Mouse (Mus musculus): Measurements from ENCODE around the gene Gm17509. TPM values are rescaled to one million over a fixed set of nuclear protein-coding genes. Genes with fewer than 3 reads are reported as not detected.
A peak's percentile ranks its signal among the peaks of the same experiment; 100 is the strongest.

Gm17509 gene
- polyA plus RNA-seq, 1 experiment from 2014 or later = not detected

GRCm38 (mm10) chr13:117202755-117203471, 18.0 kb downstream of the Gm17509 start:
- H3K27me3 ChIP-seq (replicated peaks; ENCODE audit: control insufficient read depth, insufficient read depth, low read length) = no peaks in the 10 kb centered on the region
- DNase-seq (ENCODE audit: low spot score) = peak; percentile 56
- H3K4me2 ChIP-seq (ENCODE audit: low read length) = no peak overlapping the region
- no peaks in the 10 kb centered on the region for H3K9me3 ChIP-seq (ENCODE audit: control insufficient read depth, low read length)
- WGBS = 45% methylated on average over 22 of the region's 22 CpGs
- no peaks in the 10 kb centered on the region for H3K4me1 ChIP-seq (replicated peaks; ENCODE audit: control insufficient read depth, insufficient read depth, low read length)
- peak; percentile 40; the same call in 1 of the 2 replicates for ATAC-seq (replicated peaks; ENCODE audit: low FRiP score, low TSS enrichment, low read depth)
- H3K9ac ChIP-seq (ENCODE audit: low read length) = no peak overlapping the region
- no peak overlapping the region for H3K4me3 ChIP-seq (ENCODE audit: low read depth, low read length)
- H3K36me3 ChIP-seq (ENCODE audit: control insufficient read depth, insufficient read depth, low read length) = no peaks in the 10 kb centered on the region
- no peak overlapping the region for H3K27ac ChIP-seq (ENCODE audit: low read depth)

DNA sequence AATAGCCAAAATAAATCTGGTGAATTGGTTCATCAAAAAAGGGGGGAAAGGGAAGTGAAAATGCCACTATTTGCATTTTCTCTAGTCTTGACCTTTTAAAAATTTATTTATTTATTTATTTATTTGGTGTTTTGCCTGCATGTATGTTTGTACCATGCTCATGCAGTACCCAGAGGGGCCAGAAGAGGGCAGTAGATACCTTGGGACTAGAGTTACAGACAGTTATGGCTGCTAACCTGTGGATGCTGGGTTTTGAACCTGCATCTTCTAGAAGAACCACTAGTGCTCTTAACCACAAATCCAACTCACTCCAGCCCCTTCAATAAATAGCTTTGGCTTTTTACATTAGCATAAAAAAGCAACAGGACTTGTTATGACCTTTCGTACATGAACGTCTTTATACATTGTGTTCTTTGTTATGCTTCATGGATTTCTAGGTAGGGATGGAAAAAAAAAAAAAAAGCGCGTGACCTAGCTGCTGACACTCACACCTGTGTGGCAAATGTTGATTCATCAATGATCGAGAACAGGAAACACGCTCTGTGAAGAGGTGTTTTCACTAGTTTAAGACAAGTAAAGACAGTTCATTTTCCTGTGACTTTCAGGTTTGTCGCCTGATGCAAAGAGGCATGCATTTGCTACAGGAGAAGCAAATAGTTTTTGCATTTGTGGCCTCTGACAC, 22.3 kb downstream of the Gm17509 start:
- WGBS = 89% methylated on average over 7 of the region's 7 CpGs

DNA sequence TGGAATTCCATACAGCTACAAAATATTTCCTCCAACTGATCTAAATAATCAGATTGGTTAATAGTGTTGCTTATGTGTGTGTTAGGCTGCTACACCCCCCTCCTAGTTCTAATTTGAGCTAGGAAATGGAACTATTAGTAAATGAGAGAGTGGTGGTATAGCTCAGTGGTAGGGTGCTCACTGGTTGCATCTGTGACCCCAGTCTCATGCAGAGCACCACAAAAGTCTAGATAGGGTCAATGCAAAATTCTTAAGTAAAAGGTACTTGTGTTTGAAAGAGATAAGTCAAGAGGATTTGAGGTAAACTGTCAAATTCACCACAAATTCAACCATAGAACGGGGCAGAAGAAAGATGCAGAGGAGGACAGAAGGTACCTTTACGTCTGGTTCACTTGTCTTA, 23.2 kb downstream of the Gm17509 start:
- no peaks in the 10 kb centered on the region for H3K4me1 ChIP-seq (replicated peaks; ENCODE audit: control insufficient read depth, insufficient read depth, low read length)
- H3K9me3 ChIP-seq (ENCODE audit: control insufficient read depth, low read length) = no peaks in the 10 kb centered on the region
- DNase-seq (ENCODE audit: low spot score) (no peak), ATAC-seq (replicated peaks; ENCODE audit: low FRiP score, low TSS enrichment, low read depth) (no peak)
- H3K9ac ChIP-seq (ENCODE audit: low read length) = no peak overlapping the region
- WGBS = 91% methylated on average over 2 of the region's 2 CpGs
- no peaks in the 10 kb centered on the region for H3K36me3 ChIP-seq (ENCODE audit: control insufficient read depth, insufficient read depth, low read length)
- no peak overlapping the region for H3K27ac ChIP-seq (ENCODE audit: low read depth)
- H3K27me3 ChIP-seq (replicated peaks; ENCODE audit: control insufficient read depth, insufficient read depth, low read length) = no peaks in the 10 kb centered on the region
- H3K4me2 ChIP-seq (ENCODE audit: low read length) = no peak overlapping the region
- no peak overlapping the region for H3K4me3 ChIP-seq (ENCODE audit: low read depth, low read length)

More for the DNA sequence above, 22.3 kb downstream of the Gm17509 start:
- H3K36me3 ChIP-seq (ENCODE audit: control insufficient read depth, insufficient read depth, low read length) = no peaks in the 10 kb centered on the region
- H3K4me3 ChIP-seq (ENCODE audit: low read depth, low read length) = no peak overlapping the region
- ATAC-seq (replicated peaks; ENCODE audit: low FRiP score, low TSS enrichment, low read depth) = no peak
- no peak overlapping the region for H3K4me2 ChIP-seq (ENCODE audit: low read length)
- DNase-seq (ENCODE audit: low spot score) = peak; percentile 83
- no peaks in the 10 kb centered on the region for H3K4me1 ChIP-seq (replicated peaks; ENCODE audit: control insufficient read depth, insufficient read depth, low read length)
- H3K27ac ChIP-seq (ENCODE audit: low read depth) = no peak overlapping the region
- H3K9ac ChIP-seq (ENCODE audit: low read length) = no peak overlapping the region
- H3K9me3 ChIP-seq (ENCODE audit: control insufficient read depth, low read length) = no peaks in the 10 kb centered on the region
- no peaks in the 10 kb centered on the region for H3K27me3 ChIP-seq (replicated peaks; ENCODE audit: control insufficient read depth, insufficient read depth, low read length)

DNA sequence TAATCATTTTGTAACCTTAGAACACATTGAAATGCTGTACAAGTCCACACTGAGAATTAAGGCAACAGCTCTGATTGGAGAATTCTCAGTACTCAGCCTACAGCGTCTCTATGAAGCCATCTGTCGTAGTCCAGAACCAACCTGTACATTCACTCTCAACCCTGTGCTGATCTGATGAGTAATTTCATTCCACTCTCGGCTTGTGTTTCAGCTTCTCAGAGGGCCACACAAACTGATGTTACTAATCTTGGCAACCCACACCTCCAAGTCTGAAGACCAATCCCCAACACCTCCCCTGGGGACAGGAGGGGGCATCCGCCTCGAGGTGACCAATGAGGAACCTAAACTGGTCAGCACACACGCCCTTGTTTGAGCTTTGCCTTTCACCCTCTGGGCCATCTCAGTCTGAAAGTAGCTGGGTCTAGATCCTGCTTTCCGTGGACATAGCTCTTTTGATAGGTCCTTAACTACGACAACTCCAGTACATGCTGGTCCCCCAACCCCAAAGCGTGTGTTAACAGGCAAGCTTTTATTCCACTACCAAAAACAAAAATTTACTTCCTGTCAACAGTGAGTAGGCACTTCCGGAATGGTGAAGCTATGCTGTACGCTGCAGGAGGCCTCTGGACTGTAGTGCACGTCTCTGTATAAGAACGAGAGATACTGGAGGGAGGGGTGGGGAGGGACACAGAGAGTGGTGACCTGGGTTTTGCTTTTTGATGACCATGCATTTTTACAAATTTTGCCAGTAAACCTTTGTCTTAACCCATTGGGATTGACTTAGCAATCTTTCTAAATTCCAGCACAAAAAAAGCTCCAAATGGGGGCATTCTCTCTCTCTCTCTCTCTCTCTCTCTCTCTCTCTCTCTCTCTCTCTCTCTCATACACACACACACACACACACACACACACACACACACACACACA, 25.0 kb downstream of the Gm17509 start:
- no peak for DNase-seq (ENCODE audit: low spot score)
- no peak overlapping the region for H3K27ac ChIP-seq (ENCODE audit: low read depth)
- WGBS = 80% methylated on average over 13 of the region's 13 CpGs
- no peak overlapping the region for H3K9ac ChIP-seq (ENCODE audit: low read length)
- no peaks in the 10 kb centered on the region for H3K27me3 ChIP-seq (replicated peaks; ENCODE audit: control insufficient read depth, insufficient read depth, low read length)
- no peaks in the 10 kb centered on the region for H3K4me1 ChIP-seq (replicated peaks; ENCODE audit: control insufficient read depth, insufficient read depth, low read length)
- no peaks in the 10 kb centered on the region for H3K9me3 ChIP-seq (ENCODE audit: control insufficient read depth, low read length)
- H3K4me2 ChIP-seq (ENCODE audit: low read length) = no peak overlapping the region
- no peak for ATAC-seq (replicated peaks; ENCODE audit: low FRiP score, low TSS enrichment, low read depth)
- no peaks in the 10 kb centered on the region for H3K36me3 ChIP-seq (ENCODE audit: control insufficient read depth, insufficient read depth, low read length)
- no peak overlapping the region for H3K4me3 ChIP-seq (ENCODE audit: low read depth, low read length)

- Histone ChIP-seq H3K9me3 (ENCODE audit: control insufficient read depth, low read length) (no peaks in the 10 kb centered on the region), H3K4me3 (ENCODE audit: low read depth, low read length) (no peak overlapping the region), H3K4me2 (ENCODE audit: low read length) (no peak overlapping the region), H3K4me1 (replicated peaks; ENCODE audit: control insufficient read depth, insufficient read depth, low read length) (no peaks in the 10 kb centered on the region), H3K27me3 (replicated peaks; ENCODE audit: control insufficient read depth, insufficient read depth, low read length) (no peaks in the 10 kb centered on the region), H3K27ac (ENCODE audit: low read depth) (no peak overlapping the region), H3K9ac (ENCODE audit: low read length) (no peak overlapping the region), H3K36me3 (ENCODE audit: control insufficient read depth, insufficient read depth, low read length) (no peaks in the 10 kb centered on the region)
- ATAC-seq (replicated peaks; ENCODE audit: low FRiP score, low TSS enrichment, low read depth) (no peak), DNase-seq (ENCODE audit: low spot score) (no peak)
- 69% methylated on average over 7 of the region's 7 CpGs for WGBS
These were observed 27.4 kb downstream of the Gm17509 start for GRCm38 (mm10) chr13:117193422-117193983.

DNA sequence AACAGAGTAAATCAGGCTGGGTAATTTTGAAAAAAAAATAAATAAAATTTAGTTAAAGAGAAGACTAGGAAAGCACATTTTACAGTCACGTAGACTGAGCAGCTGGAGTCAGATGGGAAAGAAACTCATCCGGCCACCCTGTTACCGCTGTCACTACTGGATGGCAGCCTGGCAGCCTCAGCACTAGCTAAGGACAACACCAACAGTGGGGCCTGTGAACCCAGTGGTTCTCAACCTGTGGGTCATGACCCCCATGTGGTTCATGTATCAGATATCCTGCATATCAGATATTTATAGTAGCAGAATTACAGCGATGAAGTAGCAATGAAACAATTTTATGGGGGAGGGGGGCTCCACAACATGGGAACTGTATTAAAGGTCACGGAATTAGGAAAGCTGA, 28.7 kb downstream of the Gm17509 start:
- DNase-seq (ENCODE audit: low spot score) (no peak), ATAC-seq (replicated peaks; ENCODE audit: low FRiP score, low TSS enrichment, low read depth) (no peak)
- Histone ChIP-seq H3K4me2 (ENCODE audit: low read length) (no peak overlapping the region), H3K9ac (ENCODE audit: low read length) (no peak overlapping the region), H3K9me3 (ENCODE audit: control insufficient read depth, low read length) (no peaks in the 10 kb centered on the region), H3K4me3 (ENCODE audit: low read depth, low read length) (no peak overlapping the region), H3K27me3 (replicated peaks; ENCODE audit: control insufficient read depth, insufficient read depth, low read length) (no peaks in the 10 kb centered on the region), H3K4me1 (replicated peaks; ENCODE audit: control insufficient read depth, insufficient read depth, low read length) (no peaks in the 10 kb centered on the region), H3K36me3 (ENCODE audit: control insufficient read depth, insufficient read depth, low read length) (no peaks in the 10 kb centered on the region), H3K27ac (ENCODE audit: low read depth) (no peak overlapping the region)
- 90% methylated on average over 5 of the region's 5 CpGs for WGBS

DNA sequence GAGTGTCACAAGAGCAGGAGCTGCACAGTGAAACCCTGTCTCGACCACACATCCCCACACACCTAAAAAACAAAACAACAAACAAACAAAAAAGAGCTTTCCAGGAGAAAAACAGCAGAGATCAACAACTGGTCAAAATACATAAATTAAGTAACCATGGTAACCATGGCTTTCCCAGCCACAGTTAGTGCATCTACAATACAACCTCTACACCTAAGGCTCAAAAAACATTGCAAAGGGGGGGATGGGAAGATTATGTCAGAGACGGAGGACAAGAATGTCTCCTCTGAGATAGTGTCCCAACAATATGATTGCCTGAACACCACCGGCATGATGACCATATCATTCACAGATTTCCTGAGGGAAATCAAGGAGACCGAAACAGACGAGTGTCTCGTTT, 35.5 kb downstream of the Gm17509 start:
- Histone ChIP-seq H3K9me3 (ENCODE audit: control insufficient read depth, low read length) (no peaks in the 10 kb centered on the region), H3K27ac (ENCODE audit: low read depth) (no peak overlapping the region), H3K4me2 (ENCODE audit: low read length) (no peak overlapping the region), H3K27me3 (replicated peaks; ENCODE audit: control insufficient read depth, insufficient read depth, low read length) (no peaks in the 10 kb centered on the region), H3K36me3 (ENCODE audit: control insufficient read depth, insufficient read depth, low read length) (no peaks in the 10 kb centered on the region), H3K4me3 (ENCODE audit: low read depth, low read length) (no peak overlapping the region), H3K9ac (ENCODE audit: low read length) (no peak overlapping the region), H3K4me1 (replicated peaks; ENCODE audit: control insufficient read depth, insufficient read depth, low read length) (no peaks in the 10 kb centered on the region)
- 82% methylated on average over 6 of the region's 6 CpGs for WGBS
- no peak for ATAC-seq (replicated peaks; ENCODE audit: low FRiP score, low TSS enrichment, low read depth)
- no peak for DNase-seq (ENCODE audit: low spot score)

DNA sequence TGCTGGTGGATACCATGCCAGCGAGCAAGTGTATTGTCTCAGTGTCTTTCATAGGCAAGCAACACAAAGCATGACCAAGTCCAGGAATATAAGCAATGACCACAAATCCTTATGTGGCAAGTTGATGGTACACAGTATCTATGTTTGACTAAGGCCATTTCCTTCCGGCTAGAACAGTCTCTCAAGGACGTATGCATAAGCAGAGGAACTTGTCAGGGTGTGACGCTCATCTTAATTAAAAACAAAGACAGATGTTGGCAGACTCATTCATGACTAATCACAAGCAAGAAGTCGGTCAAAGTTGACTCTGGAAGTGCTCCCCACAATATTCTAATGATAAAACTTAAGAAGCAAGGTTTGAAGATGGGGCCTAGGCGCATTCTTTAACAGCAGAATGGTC, 37.6 kb downstream of the Gm17509 start:
- Histone ChIP-seq H3K4me3 (ENCODE audit: low read depth, low read length) (no peak overlapping the region), H3K36me3 (ENCODE audit: control insufficient read depth, insufficient read depth, low read length) (no peaks in the 10 kb centered on the region), H3K4me2 (ENCODE audit: low read length) (no peak overlapping the region), H3K4me1 (replicated peaks; ENCODE audit: control insufficient read depth, insufficient read depth, low read length) (no peaks in the 10 kb centered on the region), H3K27me3 (replicated peaks; ENCODE audit: control insufficient read depth, insufficient read depth, low read length) (no peaks in the 10 kb centered on the region), H3K9me3 (ENCODE audit: control insufficient read depth, low read length) (no peaks in the 10 kb centered on the region), H3K27ac (ENCODE audit: low read depth) (no peak overlapping the region), H3K9ac (ENCODE audit: low read length) (no peak overlapping the region)
- no peak for DNase-seq (ENCODE audit: low spot score)
- WGBS = 80% methylated on average over 6 of the region's 6 CpGs
- no peak for ATAC-seq (replicated peaks; ENCODE audit: low FRiP score, low TSS enrichment, low read depth)
